Mouse (Mus musculus): ENCODE data around the gene Fank1. TPM values are rescaled to one million over a fixed set of nuclear protein-coding genes. Genes with fewer than 3 reads are reported as not detected.

Gene Fank1
- polyA plus RNA-seq, 1 experiment = 0.47 TPM

GRCm38 (mm10) chr7:133781583-133781982, 4.9 kb downstream of the Fank1 start:
- Histone ChIP-seq H3K4me3 (ENCODE audit: insufficient read depth, poor library complexity, severe bottlenecking) (no peak overlapping the region), H3K27me3 (ENCODE audit: control insufficient read depth, insufficient read depth, insufficient read length) (no peaks in the 10 kb centered on the region), H3K79me3 (ENCODE audit: low read depth) (no peaks in the 10 kb centered on the region), H3K79me2 (ENCODE audit: control insufficient read depth, insufficient read depth) (no peaks in the 10 kb centered on the region), H3ac (ENCODE audit: control insufficient read depth, insufficient read length, low read depth) (no peak overlapping the region), H3K36me3 (ENCODE audit: control insufficient read depth, insufficient read depth) (no peaks in the 10 kb centered on the region)
- TF ChIP-seq FOSL1 (IDR thresholded peaks at IDR 0.05; ENCODE audit: insufficient read depth, low read length, poor library complexity, severe bottlenecking) (no peak), USF1 (IDR thresholded peaks at IDR 0.05; ENCODE audit: low read depth) (no peak), CEBPB (IDR thresholded peaks at IDR 0.05; ENCODE audit: low read depth) (no peak), MAX (IDR thresholded peaks at IDR 0.05) (no peak), MYOD1 (IDR thresholded peaks at IDR 0.05; ENCODE audit: control insufficient read depth, insufficient read length, low read depth) (no peak), CTCF (IDR thresholded peaks at IDR 0.05; ENCODE audit: control insufficient read depth, insufficient read depth, insufficient read length) (no peak), MYOG (IDR thresholded peaks at IDR 0.05; ENCODE audit: control insufficient read depth, extremely low read depth, insufficient read length) (no peak)

DNA sequence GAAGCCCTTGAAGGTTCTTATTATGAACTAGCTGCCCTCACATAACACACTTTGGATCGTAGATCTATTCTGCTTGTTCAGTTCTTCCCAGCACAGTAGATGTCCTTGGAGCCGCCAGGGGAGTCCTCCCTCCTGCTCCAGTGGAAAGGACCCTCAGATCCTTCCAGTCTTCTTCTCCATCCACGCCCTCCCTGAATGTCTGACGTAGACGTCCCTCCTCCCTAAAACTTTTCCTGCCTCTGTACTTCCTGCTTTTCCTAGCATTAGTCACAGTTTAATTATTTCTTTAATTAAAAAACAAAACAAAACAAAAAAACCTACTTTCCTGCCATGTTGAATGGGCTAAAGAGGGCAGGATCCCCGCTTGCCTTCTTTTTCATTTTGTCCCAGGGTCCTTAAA, 5.3 kb downstream of the Fank1 start:
- Histone ChIP-seq H3K79me3 (ENCODE audit: low read depth) (no peaks in the 10 kb centered on the region), H3K4me3 (ENCODE audit: insufficient read depth, poor library complexity, severe bottlenecking) (no peak overlapping the region), H3K79me2 (ENCODE audit: control insufficient read depth, insufficient read depth) (no peaks in the 10 kb centered on the region), H3K36me3 (ENCODE audit: control insufficient read depth, insufficient read depth) (no peaks in the 10 kb centered on the region), H3K27me3 (ENCODE audit: control insufficient read depth, insufficient read depth, insufficient read length) (no peaks in the 10 kb centered on the region), H3ac (ENCODE audit: control insufficient read depth, insufficient read length, low read depth) (no peak overlapping the region)
- TF ChIP-seq FOSL1 (IDR thresholded peaks at IDR 0.05; ENCODE audit: insufficient read depth, low read length, poor library complexity, severe bottlenecking) (no peak), MYOG (IDR thresholded peaks at IDR 0.05; ENCODE audit: control insufficient read depth, extremely low read depth, insufficient read length) (no peak), USF1 (IDR thresholded peaks at IDR 0.05; ENCODE audit: low read depth) (no peak), MAX (IDR thresholded peaks at IDR 0.05) (no peak), CEBPB (IDR thresholded peaks at IDR 0.05; ENCODE audit: low read depth) (no peak), CTCF (IDR thresholded peaks at IDR 0.05; ENCODE audit: control insufficient read depth, insufficient read depth, insufficient read length) (no peak), MYOD1 (IDR thresholded peaks at IDR 0.05; ENCODE audit: control insufficient read depth, insufficient read length, low read depth) (no peak)

DNA sequence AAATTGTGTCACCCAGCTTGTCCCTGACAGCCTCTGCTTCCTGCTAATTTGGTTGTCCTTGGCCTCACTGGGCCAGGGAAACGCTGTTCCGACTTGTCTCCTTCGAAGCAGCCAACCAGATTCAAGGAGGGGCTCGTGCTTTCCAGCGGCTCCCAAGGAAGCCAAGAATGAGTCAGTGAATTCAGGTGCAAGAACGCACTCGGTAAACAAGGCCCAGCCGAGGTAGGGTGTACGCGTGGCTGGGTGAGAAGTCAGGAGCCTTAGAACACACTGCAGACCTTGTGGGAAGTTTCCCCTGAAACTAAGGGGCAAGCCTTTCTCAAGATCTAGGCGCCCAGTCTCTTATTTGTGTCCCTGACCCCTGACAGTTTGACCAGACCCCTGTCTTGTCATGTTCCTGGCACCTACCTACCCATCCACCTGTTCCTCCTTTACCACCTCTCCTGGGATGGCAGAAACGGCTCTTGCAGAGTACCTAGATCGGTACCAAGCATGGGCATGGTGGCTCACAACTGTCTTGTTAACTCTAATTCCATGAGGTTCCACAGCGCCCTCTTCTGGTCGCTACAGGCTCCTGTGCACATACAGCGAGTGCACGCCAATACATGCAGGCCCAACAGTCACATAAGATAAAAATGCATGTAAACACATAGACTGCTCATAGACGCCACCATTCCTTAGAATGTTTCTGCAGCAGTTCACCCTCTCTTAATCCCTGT, 6.2 kb downstream of the Fank1 start, which contains the start of gene Dhx32:
TSS of gene Dhx32 (minus strand) at position 10 of the 719 bp plus-strand sequence.
- Histone ChIP-seq H3ac (ENCODE audit: control insufficient read depth, insufficient read length, low read depth) (no peak within 1 kb of the TSS), H3K36me3 (ENCODE audit: control insufficient read depth, insufficient read depth) (no peaks in the 10 kb centered on the region), H3K27me3 (ENCODE audit: control insufficient read depth, insufficient read depth, insufficient read length) (no peaks in the 10 kb centered on the region), H3K79me2 (ENCODE audit: control insufficient read depth, insufficient read depth) (no peaks in the 10 kb centered on the region), H3K79me3 (ENCODE audit: low read depth) (no peaks in the 10 kb centered on the region), H3K4me3 (ENCODE audit: insufficient read depth, poor library complexity, severe bottlenecking) (no peak within 1 kb of the TSS)
- TF ChIP-seq CTCF (IDR thresholded peaks at IDR 0.05; ENCODE audit: control insufficient read depth, insufficient read depth, insufficient read length) (peak; percentile 32), FOSL1 (IDR thresholded peaks at IDR 0.05; ENCODE audit: insufficient read depth, low read length, poor library complexity, severe bottlenecking) (no peak)

- TF ChIP-seq MAX (IDR thresholded peaks at IDR 0.05) (no peak), CTCF (IDR thresholded peaks at IDR 0.05; ENCODE audit: control insufficient read depth, insufficient read depth, insufficient read length) (no peak), USF1 (IDR thresholded peaks at IDR 0.05; ENCODE audit: low read depth) (no peak), CEBPB (IDR thresholded peaks at IDR 0.05; ENCODE audit: low read depth) (no peak), FOSL1 (IDR thresholded peaks at IDR 0.05; ENCODE audit: insufficient read depth, low read length, poor library complexity, severe bottlenecking) (no peak)
- no peaks in the 10 kb centered on the region for H3K79me2 ChIP-seq (ENCODE audit: control insufficient read depth, insufficient read depth)
- no peak overlapping the region for H3ac ChIP-seq (ENCODE audit: control insufficient read depth, insufficient read length, low read depth)
- no peaks in the 10 kb centered on the region for H3K79me3 ChIP-seq (ENCODE audit: low read depth)
- no peaks in the 10 kb centered on the region for H3K36me3 ChIP-seq (ENCODE audit: control insufficient read depth, insufficient read depth)
- H3K27me3 ChIP-seq (ENCODE audit: control insufficient read depth, insufficient read depth, insufficient read length) = no peaks in the 10 kb centered on the region
- H3K4me3 ChIP-seq (ENCODE audit: insufficient read depth, poor library complexity, severe bottlenecking) = no peak overlapping the region
Observed at GRCm38 (mm10) chr7:133787571-133787970, 10.9 kb downstream of the Fank1 start.

GRCm38 (mm10) chr7:133788147-133788546, 11.5 kb downstream of the Fank1 start:
- no peak for TF ChIP-seq CTCF (IDR thresholded peaks at IDR 0.05; ENCODE audit: control insufficient read depth, insufficient read depth, insufficient read length)
- no peak for TF ChIP-seq MYOG (IDR thresholded peaks at IDR 0.05; ENCODE audit: control insufficient read depth, extremely low read depth, insufficient read length)
- TF ChIP-seq FOSL1 (IDR thresholded peaks at IDR 0.05; ENCODE audit: insufficient read depth, low read length, poor library complexity, severe bottlenecking) = no peak
- TF ChIP-seq MAX (IDR thresholded peaks at IDR 0.05) = no peak
- TF ChIP-seq CEBPB (IDR thresholded peaks at IDR 0.05; ENCODE audit: low read depth) = no peak
- TF ChIP-seq USF1 (IDR thresholded peaks at IDR 0.05; ENCODE audit: low read depth) = no peak
- no peak for TF ChIP-seq MYOD1 (IDR thresholded peaks at IDR 0.05; ENCODE audit: control insufficient read depth, insufficient read length, low read depth)
- H3K36me3 ChIP-seq (ENCODE audit: control insufficient read depth, insufficient read depth) = no peaks in the 10 kb centered on the region
- no peaks in the 10 kb centered on the region for H3K27me3 ChIP-seq (ENCODE audit: control insufficient read depth, insufficient read depth, insufficient read length)
- H3K79me2 ChIP-seq (ENCODE audit: control insufficient read depth, insufficient read depth) = no peaks in the 10 kb centered on the region
- H3K4me3 ChIP-seq (ENCODE audit: insufficient read depth, poor library complexity, severe bottlenecking) = no peak overlapping the region
- no peak overlapping the region for H3ac ChIP-seq (ENCODE audit: control insufficient read depth, insufficient read length, low read depth)
- H3K79me3 ChIP-seq (ENCODE audit: low read depth) = no peaks in the 10 kb centered on the region

DNA sequence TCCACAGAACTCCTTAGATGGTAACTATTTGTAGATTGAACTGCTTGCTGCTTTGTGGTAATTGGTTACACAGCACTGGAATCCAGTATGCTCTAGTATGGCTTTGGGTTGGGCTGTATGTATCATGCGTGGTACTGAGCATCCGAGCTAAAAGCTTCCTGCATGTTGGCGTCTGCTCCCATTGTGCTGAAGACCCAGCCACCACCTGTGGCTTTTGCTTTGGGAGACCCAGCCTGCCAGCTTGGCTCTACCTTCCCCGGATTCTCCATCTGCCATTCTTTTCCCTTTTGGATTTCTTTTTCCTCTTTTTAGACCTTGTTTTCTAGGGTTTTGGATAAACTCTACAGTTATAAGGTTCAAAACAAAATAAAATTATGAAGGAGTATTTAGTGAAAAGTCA, 13.5 kb downstream of the Fank1 start:
- H3K36me3 ChIP-seq (ENCODE audit: control insufficient read depth, insufficient read depth) = no peaks in the 10 kb centered on the region
- TF ChIP-seq MAX (IDR thresholded peaks at IDR 0.05) (no peak), USF1 (IDR thresholded peaks at IDR 0.05; ENCODE audit: low read depth) (no peak), FOSL1 (IDR thresholded peaks at IDR 0.05; ENCODE audit: insufficient read depth, low read length, poor library complexity, severe bottlenecking) (no peak), MYOG (IDR thresholded peaks at IDR 0.05; ENCODE audit: control insufficient read depth, extremely low read depth, insufficient read length) (no peak), CEBPB (IDR thresholded peaks at IDR 0.05; ENCODE audit: low read depth) (no peak), CTCF (IDR thresholded peaks at IDR 0.05; ENCODE audit: control insufficient read depth, insufficient read depth, insufficient read length) (no peak), MYOD1 (IDR thresholded peaks at IDR 0.05; ENCODE audit: control insufficient read depth, insufficient read length, low read depth) (no peak)
- H3ac ChIP-seq (ENCODE audit: control insufficient read depth, insufficient read length, low read depth) = no peak overlapping the region
- no peaks in the 10 kb centered on the region for H3K27me3 ChIP-seq (ENCODE audit: control insufficient read depth, insufficient read depth, insufficient read length)
- no peaks in the 10 kb centered on the region for H3K79me2 ChIP-seq (ENCODE audit: control insufficient read depth, insufficient read depth)
- H3K79me3 ChIP-seq (ENCODE audit: low read depth) = no peaks in the 10 kb centered on the region
- no peak overlapping the region for H3K4me3 ChIP-seq (ENCODE audit: insufficient read depth, poor library complexity, severe bottlenecking)
